Mouse (Mus musculus) layer of hippocampus, adult 18-20 months (tissue): ENCODE results near the gene Krtap15. TPM values are rescaled to one million over a fixed set of nuclear protein-coding genes. Genes with fewer than 3 reads are reported as not detected.
A peak's percentile ranks its signal among the peaks of the same experiment; 100 is the strongest.

Experiments
- DNase-seq, 2 experiments: peaks; one replicate each; pipeline ENCODE4 v3.0.0; 2022; ENCODE audit warnings: low spot score in 2 of 2
- long read RNA-seq: library from polyadenylated mRNA; stranded (forward); transcript quantifications from one replicate; pipeline ENCODE4 v2.0.0, GENCODE M21; 2021
- total RNA-seq, 2 experiments: library from RNA; stranded (reverse); gene quantifications; 2 replicates each; pipeline ENCODE4 v1.2.3; 2021

Krtap15 gene
- total RNA-seq, result not detected
- long read RNA-seq, result 0 reads

DNA sequence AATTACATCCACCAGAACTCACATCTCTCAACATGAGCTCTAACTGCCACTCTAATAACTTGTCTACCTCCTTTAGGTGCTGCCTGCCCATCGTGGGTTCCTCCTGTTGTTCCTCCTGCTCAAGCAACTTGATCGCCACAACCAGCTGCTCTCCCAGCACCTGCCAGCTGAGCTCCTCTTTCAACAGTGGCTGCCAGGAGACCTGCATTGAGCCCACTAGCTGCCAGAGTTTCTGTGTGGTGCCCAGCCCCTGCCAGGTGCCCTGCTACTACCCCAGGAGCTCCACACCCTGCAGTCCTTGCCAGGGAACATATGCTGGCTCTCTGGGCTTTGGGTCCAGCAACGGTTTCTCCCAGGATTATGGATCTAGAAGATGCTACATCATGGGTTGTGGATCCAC is at the start of gene Krtap15:
Gene Krtap15 (plus strand): TSS at position 150 of the 400 bp plus-strand sequence.
- no peak for DNase-seq

DNA sequence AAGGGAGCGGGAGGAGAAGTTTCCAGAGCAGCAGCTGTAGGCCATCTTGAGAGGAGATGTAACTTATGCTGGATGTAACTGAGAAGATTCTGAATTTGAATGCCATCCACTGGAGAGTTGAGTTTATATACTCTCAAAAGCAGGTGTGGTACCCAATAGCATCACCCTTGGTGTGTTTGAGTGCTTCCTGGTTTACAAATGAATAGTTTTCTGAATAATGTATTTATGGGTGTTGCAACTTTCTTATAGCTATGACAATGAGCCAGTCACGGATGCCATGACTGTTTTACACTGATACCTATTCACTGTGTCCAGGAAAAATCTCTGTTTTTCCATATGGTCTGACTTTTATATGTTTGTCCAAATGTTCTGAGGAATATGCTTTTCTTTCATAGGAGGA is 45.9 kb upstream of the Krtap15 start, which contains the start of gene 2310057N15Rik:
Gene 2310057N15Rik (minus strand): TSS at position 101 of the 400 bp plus-strand sequence.
- DNase-seq, result no peak

DNA sequence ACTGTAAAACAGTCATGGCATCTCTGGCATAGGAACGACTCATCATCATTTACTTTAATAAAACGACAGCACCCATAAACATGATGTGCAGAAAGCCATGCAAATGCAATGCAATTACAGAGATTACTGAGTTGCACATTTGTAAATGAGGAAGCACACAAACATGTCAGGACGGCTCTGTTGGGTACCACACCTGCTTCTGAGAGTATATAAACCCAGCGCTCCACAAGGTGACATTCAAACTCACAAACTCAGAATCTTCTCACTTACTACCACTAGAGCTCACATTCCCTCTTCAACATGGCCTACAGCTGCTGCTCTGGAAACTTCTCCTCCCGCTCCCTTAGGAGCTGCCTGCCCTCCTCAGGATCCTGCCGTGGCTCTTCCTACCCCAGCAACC is 42.4 kb upstream of the Krtap15 start, which contains the start of gene Gm5965:
Gene Gm5965 (plus strand): TSS at position 301 of the 400 bp plus-strand sequence.
- no peak for DNase-seq

DNA sequence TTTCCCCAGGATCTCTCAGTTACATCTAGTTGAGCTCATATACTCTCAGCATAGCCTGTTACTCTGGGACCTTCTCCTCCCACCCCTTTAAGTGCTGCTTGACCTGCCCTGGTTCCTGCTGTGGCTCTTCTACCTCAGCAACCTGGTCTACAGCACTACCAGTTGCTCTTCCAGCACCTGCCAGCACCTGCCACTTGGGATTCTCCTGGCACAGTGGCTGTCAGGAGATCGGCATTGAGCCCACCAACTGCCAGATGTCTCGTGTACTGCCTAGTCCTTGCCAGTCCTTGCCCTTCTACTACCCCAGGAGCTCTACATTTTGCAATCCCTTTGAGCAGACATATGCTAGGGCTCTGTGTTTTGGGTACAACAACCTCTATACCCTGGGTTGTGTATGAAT is 33.2 kb upstream of the Krtap15 start:
- DNase-seq, result no peak

DNA sequence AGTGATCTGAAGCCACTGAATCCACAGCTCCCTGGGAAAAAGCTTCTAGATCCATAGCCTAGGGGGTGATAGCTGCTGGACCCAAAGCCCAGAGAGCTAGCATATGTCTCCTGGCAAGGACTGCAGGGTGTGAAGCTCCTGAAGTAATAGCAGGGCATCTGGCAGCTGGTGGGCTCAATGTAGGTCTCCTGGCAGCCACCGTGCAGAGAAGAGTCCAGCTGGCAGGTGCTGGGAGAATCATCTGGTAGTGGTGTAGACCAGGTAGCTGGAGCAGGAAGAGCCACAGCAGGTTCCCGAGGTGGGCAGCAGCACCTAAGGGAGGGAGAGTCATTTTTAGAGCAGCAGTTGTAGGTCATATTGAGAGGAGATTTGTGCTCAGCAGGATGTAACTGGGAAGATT is 8.2 kb upstream of the Krtap15 start, which contains the start of gene Gm20741:
Gene Gm20741 (minus strand): TSS at position 394 of the 400 bp plus-strand sequence.
- no peak for DNase-seq

DNA sequence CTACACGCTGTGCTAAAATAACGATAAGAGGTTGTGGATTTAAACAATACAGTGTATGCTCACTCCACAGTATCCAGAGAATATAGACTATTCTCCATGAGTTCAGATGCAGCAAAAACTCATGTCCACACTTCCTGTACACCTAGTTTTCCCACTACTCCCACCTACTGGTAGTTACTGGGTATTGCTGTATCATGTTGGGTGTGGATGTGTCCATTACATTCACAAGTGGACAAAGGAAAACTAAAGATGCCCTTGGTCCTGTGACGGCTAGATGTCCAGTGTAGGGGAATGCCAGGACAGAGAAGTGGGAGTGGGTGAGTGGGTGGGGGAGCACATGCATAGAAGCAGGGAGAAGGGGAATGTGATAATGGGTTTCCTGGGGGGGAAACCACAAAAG is 3.7 kb downstream of the Krtap15 start:
- peak in 1 of 2 experiments; percentile 39 for DNase-seq

DNA sequence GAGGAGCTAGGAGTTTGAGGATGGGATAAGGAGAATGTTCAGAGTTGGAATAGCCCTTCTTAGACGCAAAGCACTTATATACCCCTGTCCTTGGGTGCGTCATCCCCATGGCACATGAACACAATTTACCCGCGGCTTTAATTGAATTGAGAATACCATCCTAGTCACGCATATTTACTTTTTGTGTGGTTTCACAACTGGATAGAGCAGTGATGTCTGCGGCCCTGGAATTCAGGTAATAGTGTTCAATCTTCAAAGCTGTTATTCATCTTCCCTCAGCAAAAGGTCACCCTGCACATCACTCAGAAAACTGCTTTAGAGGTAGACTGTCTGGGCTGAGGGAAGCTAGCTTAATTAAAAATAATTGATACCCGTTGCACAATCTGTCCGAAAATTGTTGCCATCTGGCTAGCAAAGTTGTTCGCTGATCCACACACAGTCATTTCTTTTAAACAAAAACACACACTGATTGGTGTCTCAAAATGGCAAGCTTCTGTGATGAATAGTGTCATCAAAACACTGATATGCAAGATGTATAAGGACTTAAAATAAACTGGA is 6.2 kb downstream of the Krtap15 start, which contains the start of gene Krtap14:
Gene Krtap14 (minus strand): TSS at position 51 of the 558 bp plus-strand sequence.
- peak in 1 of 2 experiments; percentile 17 for DNase-seq

DNA sequence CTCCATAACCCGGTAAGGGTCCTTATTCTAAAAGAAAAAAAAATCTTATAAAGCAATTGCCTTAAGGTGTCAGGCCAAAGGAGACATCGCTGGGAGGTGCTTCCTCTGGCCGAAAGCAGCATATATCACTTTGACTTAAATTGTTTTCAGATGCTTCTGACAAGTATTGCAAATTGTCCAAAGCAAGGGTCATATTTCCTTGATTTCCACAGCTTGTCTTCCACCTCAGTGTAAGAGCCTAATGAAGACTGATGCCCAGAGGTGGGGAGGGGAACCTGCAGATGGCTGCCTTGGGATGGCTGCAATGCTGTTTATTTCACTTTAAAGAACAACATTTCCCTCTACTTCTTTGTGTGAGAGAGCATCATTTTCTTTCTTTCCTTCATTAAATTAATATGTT is 7.0 kb downstream of the Krtap15 start:
- DNase-seq, result no peak

DNA sequence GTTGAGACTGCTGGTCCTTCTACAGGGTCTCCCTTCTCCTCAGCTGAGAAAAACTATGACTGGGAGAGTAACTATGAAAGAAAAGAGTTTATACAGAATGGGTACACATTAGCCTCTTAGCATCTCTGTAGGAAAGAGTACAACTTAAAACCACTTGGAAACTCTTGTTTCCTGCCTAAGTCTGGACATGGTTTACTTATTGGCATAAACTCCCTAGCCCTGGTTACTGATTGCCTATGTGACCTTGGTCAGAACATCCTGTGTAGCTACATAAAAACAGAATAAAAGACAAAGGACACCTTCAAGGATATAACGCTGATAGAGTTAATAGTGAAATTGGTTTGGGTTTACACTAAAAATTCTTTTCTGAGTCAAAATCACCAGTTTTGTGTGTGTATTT is 27.3 kb downstream of the Krtap15 start:
- no peak for DNase-seq

DNA sequence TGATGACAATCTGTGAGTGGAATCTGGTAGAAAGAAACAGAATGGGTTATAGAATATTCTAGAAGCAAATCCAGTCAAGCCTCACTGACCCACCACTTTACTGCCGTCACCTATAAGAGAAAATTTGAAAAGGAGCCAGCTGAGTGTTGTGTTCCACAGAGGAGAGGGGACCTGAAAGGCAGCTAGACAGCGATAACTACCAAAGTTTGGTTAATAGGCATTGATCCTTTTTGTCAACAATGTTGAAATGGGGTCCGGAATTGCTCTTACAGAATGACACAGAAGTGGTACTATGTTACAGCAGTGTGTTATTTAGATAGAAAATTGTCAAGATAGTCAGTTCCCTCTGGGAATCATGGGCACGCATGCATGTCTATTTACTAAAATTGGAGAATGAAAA is 28.5 kb downstream of the Krtap15 start:
- DNase-seq, result no peak

DNA sequence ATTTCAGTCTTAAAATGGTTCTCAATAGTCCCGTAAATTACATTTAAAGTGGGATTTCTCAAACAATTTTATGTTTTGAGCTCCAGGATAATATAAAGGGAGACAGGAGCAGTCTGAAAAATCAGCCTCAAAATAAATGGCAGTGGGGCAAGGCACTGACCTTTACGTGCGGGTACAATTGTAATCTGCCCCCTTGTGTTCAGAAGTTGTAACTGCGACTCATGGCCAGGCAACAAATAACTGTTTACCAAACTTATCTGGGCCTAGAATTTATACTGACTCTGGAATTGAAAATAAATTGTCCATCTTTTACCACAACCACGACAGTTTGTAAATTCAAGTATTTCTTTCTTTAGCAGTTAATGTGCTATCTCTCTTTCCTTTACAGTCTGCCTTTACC is 31.4 kb downstream of the Krtap15 start:
- DNase-seq, result peak in 1 of 2 experiments; percentile 6

DNA sequence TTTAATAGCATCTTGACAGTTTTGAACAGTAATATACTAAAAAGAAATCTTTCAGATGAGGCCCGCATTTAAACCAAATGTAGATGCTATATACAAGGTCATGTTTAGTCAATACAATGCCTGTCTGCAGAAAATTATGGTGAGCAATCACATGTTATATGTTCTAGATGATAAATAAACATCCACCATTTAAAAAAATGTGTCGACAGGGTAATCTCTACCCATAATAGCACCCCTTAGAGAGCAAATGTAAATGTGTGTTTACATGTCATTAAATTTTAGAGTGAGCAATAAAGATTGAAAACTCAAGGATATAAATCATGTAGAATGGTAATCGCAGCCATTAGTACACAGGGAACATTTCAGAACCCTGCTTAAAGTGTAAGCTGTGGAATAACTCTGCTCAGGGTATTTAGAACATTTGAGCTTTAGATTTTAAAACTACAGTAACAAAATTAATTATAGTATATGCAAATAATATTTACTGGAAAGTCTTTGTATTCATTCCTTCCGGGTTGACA is 44.9 kb downstream of the Krtap15 start:
- DNase-seq, result no peak

DNA sequence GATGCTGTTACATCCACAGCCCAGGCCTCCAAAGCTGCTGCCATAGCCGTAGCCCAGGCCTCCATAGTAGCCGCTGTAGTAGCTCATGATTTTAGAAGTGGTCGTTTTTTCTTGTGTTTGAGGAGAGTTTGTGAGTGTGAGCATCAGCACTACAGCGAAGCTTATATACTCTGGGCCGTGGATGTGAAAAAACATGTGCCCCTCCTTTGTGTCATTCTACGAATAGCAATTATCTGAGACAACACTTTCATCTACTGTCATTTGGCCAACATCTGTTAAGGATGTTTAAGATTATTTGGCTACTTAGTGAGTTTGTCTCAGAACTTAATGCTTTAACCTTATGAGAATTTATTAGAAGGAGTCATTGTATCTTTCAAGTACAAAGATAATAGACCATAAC is 49.3 kb downstream of the Krtap15 start, which contains the start of gene Krtap19-1:
Gene Krtap19-1 (minus strand): TSS at position 101 of the 400 bp plus-strand sequence.
- DNase-seq, result no peak

DNA sequence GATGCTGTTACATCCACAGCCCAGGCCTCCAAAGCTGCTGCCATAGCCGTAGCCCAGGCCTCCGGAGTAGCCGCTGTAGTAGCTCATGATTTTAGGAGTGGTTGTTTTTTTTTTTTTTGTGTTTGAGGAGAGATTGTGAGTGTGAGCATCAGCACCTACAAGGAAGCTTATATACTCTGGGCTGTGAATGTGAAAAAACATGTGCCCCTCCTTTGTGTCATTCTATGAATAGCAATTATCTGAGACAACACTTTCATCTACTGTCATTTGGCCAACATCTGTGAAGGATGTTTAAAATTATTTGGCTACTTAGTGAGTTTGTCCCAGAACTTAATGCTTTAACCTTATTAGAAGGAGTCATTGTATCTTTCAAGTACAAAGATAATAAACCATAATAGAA is 54.2 kb downstream of the Krtap15 start, which contains the start of gene Krtap19-2:
Gene Krtap19-2 (minus strand): TSS at position 101 of the 400 bp plus-strand sequence.
- DNase-seq, result no peak

DNA sequence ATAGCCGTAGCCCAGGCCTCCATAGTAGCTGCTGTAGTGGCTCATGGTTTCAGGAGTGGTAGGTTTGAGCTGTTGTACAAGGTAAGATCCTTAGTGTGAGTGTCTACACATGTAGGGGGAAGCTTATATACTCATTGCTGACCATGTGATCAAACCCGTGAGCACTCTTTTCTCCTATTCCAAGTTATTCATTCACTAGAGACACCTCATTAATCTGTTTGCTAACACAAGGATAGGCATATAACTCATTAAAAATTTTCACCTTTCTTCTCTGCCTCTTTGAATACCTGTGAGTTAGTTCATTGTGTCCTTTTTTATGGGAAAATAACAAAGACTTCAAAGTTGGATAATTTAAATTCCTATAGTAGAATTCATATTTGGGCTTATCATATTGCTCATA is 57.9 kb downstream of the Krtap15 start, which contains the start of gene Krtap19-3:
Gene Krtap19-3 (minus strand): TSS at position 101 of the 400 bp plus-strand sequence.
- DNase-seq, result no peak

Other genes starting within 250 kb of the Krtap15 start
- gene Krtap24-1, start 207.9 kb upstream of the Krtap15 start, total RNA-seq, result not detected
- not detected for gene 2310079G19Rik, start 192.5 kb upstream of the Krtap15 start, total RNA-seq
- gene Krtap26-1, start 172.4 kb upstream of the Krtap15 start, total RNA-seq, result not detected
- gene Krtap27-1, start 148.5 kb upstream of the Krtap15 start, total RNA-seq, result not detected
- gene 2310061N02Rik, start 112.3 kb upstream of the Krtap15 start, total RNA-seq, result not detected
- not detected for gene Krtap13-1, start 91.4 kb upstream of the Krtap15 start, total RNA-seq
- not detected for gene Krtap13, start 68.6 kb upstream of the Krtap15 start, total RNA-seq
- not detected for gene 2310034C09Rik, start 61.4 kb upstream of the Krtap15 start, total RNA-seq
- not detected for gene 2310057N15Rik, start 46.0 kb upstream of the Krtap15 start, total RNA-seq
- gene Gm5965, start 42.3 kb upstream of the Krtap15 start, total RNA-seq, result not detected
- not detected for gene Gm20741, start 8.0 kb upstream of the Krtap15 start, total RNA-seq
- not detected for gene Krtap14, start 5.9 kb downstream of the Krtap15 start, total RNA-seq
- gene Krtap19-1, start 49.2 kb downstream of the Krtap15 start, total RNA-seq, result not detected
- gene Krtap19-2, start 54.1 kb downstream of the Krtap15 start, total RNA-seq, result not detected
- not detected for gene Krtap19-3, start 57.8 kb downstream of the Krtap15 start, total RNA-seq
- gene Krtap19-4, start 64.9 kb downstream of the Krtap15 start, total RNA-seq, result not detected
- gene Krtap19-5, start 76.2 kb downstream of the Krtap15 start, total RNA-seq, result not detected
- gene Krtap19-9b, start 112.0 kb downstream of the Krtap15 start, total RNA-seq, result not detected
- gene Krtap16-3, start 142.7 kb downstream of the Krtap15 start, total RNA-seq, result not detected
- gene Krtap22-2, start 190.5 kb downstream of the Krtap15 start, total RNA-seq, result not detected
- not detected for gene Gm10229, start 195.1 kb downstream of the Krtap15 start, total RNA-seq
- not detected for gene Krtap6-1, start 211.5 kb downstream of the Krtap15 start, total RNA-seq
- not detected for gene Gm10228, start 221.3 kb downstream of the Krtap15 start, total RNA-seq
- not detected for gene Krtap6-5, start 227.7 kb downstream of the Krtap15 start, total RNA-seq
- gene 1110025L11Rik, start 243.8 kb downstream of the Krtap15 start, total RNA-seq, result not detected